Mouse (Mus musculus) cerebellum, adult 2 months (tissue): ENCODE data around the gene Syap1.

Experiments used
- CTCF ChIP-seq: fragments of 200-500 bp; IDR thresholded peaks from 2 replicates; pipeline ENCODE4 v1.5.1; 2011; ENCODE audit warnings: low read depth, mild to moderate bottlenecking, control low read depth, low read length, moderate library complexity, borderline replicate concordance; ENCODE audit not compliant: insufficient read depth
- POLR2A ChIP-seq: fragments of 200-500 bp; IDR thresholded peaks from 2 replicates; pipeline ENCODE4 v1.6.1; 2011; ENCODE audit warnings: low read length, control low read depth, borderline replicate concordance; ENCODE audit not compliant: insufficient read depth

DNA sequence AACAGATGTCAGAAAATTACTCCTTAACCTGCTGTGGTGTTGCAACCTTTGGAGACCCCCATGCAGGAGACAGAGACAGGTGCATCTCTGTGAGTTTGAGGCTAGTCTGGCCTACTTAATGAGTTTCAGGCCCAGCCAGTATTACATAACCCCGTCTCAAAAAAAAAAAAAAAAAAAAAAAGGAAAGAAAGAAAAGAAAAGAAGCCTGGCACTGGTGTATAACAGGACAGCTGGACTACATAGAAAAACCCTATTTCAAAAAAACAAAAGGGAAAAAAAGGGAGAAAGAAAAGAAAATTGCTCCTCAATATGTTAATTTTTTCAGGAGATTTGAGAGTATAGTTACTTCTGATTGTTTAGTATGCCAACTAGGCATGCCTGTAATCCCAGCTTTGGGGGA is 57.2 kb downstream of the Syap1 start:
- TF ChIP-seq CTCF = no peak
- no peak for TF ChIP-seq POLR2A
